In genomic region chr3:130694041-130694593, GRCm38 (mm10) we compare ENCODE assay signal across 11 mouse cellular contexts. TPM values are rescaled to one million over a fixed set of nuclear protein-coding genes. Genes with fewer than 3 reads are reported as not detected.
DNase-seq lines count a peak whose midpoint lies in the region; ATAC-seq and TF ChIP-seq lines count a peak whose summit lies in the region.
"Had no signal": no experiment of that assay in that cellular context is flagged by ENCODE, and none has a peak within 500 bp of the region (broad histone marks: within the 10 kb centered on the region; RNA-seq: fewer than 3 reads in every experiment).

No protein-coding gene starts in this region.

- H3K27ac ChIP-seq in limb, embryonic 14.5 days (replicated peaks; ENCODE audit: low read depth, low read length): no peak overlapping the region
- no peak overlapping the region for H3K27ac ChIP-seq in limb, embryonic 10.5 days
- H3K27ac ChIP-seq in midbrain, embryonic 16.5 days (ENCODE audit: low read length): no peak overlapping the region

- H3K9ac ChIP-seq in limb, embryonic 14.5 days (ENCODE audit: low read depth, low read length, severe bottlenecking): no peak overlapping the region
- H3K9ac ChIP-seq in midbrain, embryonic 16.5 days (ENCODE audit: low read depth, low read length): no peak overlapping the region

- peaks cover 29% of the 10 kb centered on the region for H3K36me3 ChIP-seq in limb, embryonic 14.5 days (ENCODE audit: control insufficient read depth, insufficient read depth, low read length)
- peaks cover 52% of the 10 kb centered on the region for H3K36me3 ChIP-seq in limb, embryonic 10.5 days
- H3K36me3 ChIP-seq in E14TG2a.4 (ENCODE audit: insufficient read depth, low read length): peaks cover 15% of the 10 kb centered on the region
- peaks cover 4% of the 10 kb centered on the region; the same call in 1 of the 2 replicates for H3K36me3 ChIP-seq in midbrain, embryonic 16.5 days (ENCODE audit: control insufficient read depth, insufficient read depth, low read length)

- no peak for TF ChIP-seq POLR2A in limb, embryonic 14.5 days (IDR thresholded peaks at IDR 0.05; ENCODE audit: borderline replicate concordance, extremely low read depth, insufficient read depth, insufficient read length)

- WGBS in limb, embryonic 14.5 days: 62% methylated on average over 9 of the region's 9 CpGs
- WGBS in limb, embryonic 10.5 days: 70% methylated on average over 9 of the region's 9 CpGs
- 65% methylated on average over 9 of the region's 9 CpGs for WGBS in midbrain, embryonic 16.5 days

- H3K4me2 ChIP-seq in limb, embryonic 14.5 days (replicated peaks; ENCODE audit: low read depth, low read length, severe bottlenecking): no peak overlapping the region
- no peak overlapping the region for H3K4me2 ChIP-seq in midbrain, embryonic 16.5 days (ENCODE audit: low read length)

- H3K4me1 ChIP-seq in limb, embryonic 14.5 days (ENCODE audit: control insufficient read depth, insufficient read depth, low read length): peaks cover 8% of the 10 kb centered on the region; the same call in 1 of the 2 replicates
- H3K4me1 ChIP-seq in limb, embryonic 10.5 days: peaks cover 16% of the 10 kb centered on the region
- peaks cover 62% of the 10 kb centered on the region for H3K4me1 ChIP-seq in E14TG2a.4 (replicated peaks; ENCODE audit: low read depth, low read length)
- 0 out of 2 replicates have a peak, but pooled peaks cover 4% of the 10 kb centered on the region for H3K4me1 ChIP-seq in midbrain, embryonic 16.5 days (ENCODE audit: control insufficient read depth, insufficient read depth, low read length)

- peak; percentile 75 for TF ChIP-seq CTCF in E14TG2a.4 (conservative IDR thresholded peaks at IDR 0.05; ENCODE audit: low read length)

- H3K27me3 ChIP-seq in limb, embryonic 14.5 days (ENCODE audit: control insufficient read depth, insufficient read depth, low read length): no peaks in the 10 kb centered on the region
- no peaks in the 10 kb centered on the region for H3K27me3 ChIP-seq in limb, embryonic 10.5 days (ENCODE audit: low read depth, poor library complexity, severe bottlenecking)
- 0 out of 2 replicates have a peak, but pooled peaks cover 2% of the 10 kb centered on the region for H3K27me3 ChIP-seq in E14TG2a.4 (ENCODE audit: insufficient read depth, low read length)
- no peaks in the 10 kb centered on the region for H3K27me3 ChIP-seq in midbrain, embryonic 16.5 days (ENCODE audit: control insufficient read depth, insufficient read depth, low read depth, low read length)

- ATAC-seq in limb, embryonic 14.5 days (ENCODE audit: low FRiP score, low read depth): no peak
- 0 out of 2 replicates have a peak, but pooled peaks have one; percentile 16 for ATAC-seq in midbrain, embryonic 16.5 days

- no peak overlapping the region for H3K4me3 ChIP-seq in limb, embryonic 14.5 days (replicated peaks; ENCODE audit: low read length)
- no peak overlapping the region for H3K4me3 ChIP-seq in limb, embryonic 10.5 days
- no peak overlapping the region for H3K4me3 ChIP-seq in E14TG2a.4 (replicated peaks; ENCODE audit: low read length)
- H3K4me3 ChIP-seq in midbrain, embryonic 16.5 days (ENCODE audit: low read depth, low read length): no peak overlapping the region

- no peaks in the 10 kb centered on the region for H3K9me3 ChIP-seq in limb, embryonic 14.5 days (ENCODE audit: control insufficient read depth, low read length)
- no peaks in the 10 kb centered on the region for H3K9me3 ChIP-seq in limb, embryonic 10.5 days (replicated peaks)
- H3K9me3 ChIP-seq in E14TG2a.4 (ENCODE audit: low read length): no peaks in the 10 kb centered on the region
- no peaks in the 10 kb centered on the region for H3K9me3 ChIP-seq in midbrain, embryonic 16.5 days (replicated peaks; ENCODE audit: control insufficient read depth, low read length, poor library complexity, severe bottlenecking)

- peak; percentile 69 for DNase-seq in limb, embryonic 14.5 days (ENCODE audit: low spot score)
- no peak for DNase-seq in limb, embryonic 10.5 days (ENCODE audit: low spot score)
- DNase-seq in ZHBTc4 (ENCODE audit: low read depth, low spot score): peak; percentile 46
- no peak for DNase-seq in spleen, postnatal 36 days (ENCODE audit: low spot score in 2 of 2)
- no peak for DNase-seq in cerebellum, postnatal 10 days
- DNase-seq: adrenal gland, adult 2 months; heart, postnatal 36 days; right cerebral cortex, postnatal 25 days; thymus, postnatal 4 days had no signal

RNA-seq across cellular contexts. Expression of gene Ostc, which starts 15.1 kb away (rescaled TPM):
- 274 and 285 TPM in 2 replicates for polyA plus RNA-seq in limb, embryonic 14.5 days (2012; rRNA removed)
- 458 and 481 TPM in 2 replicates for polyA plus RNA-seq in limb, embryonic 14.5 days (2014; fragmentation: Nextera tagmentation; extraction: Ambion mirVana)
- polyA plus RNA-seq in limb, embryonic 10.5 days (2016; fragmentation: Nextera tagmentation; extraction: Ambion mirVana): 358 and 371 TPM in 2 replicates
- polyA plus RNA-seq in midbrain, embryonic 16.5 days (2015; fragmentation: Nextera tagmentation; extraction: Ambion mirVana): 192 and 200 TPM in 2 replicates

RNA-seq across cellular contexts. Expression of gene Rpl34, which starts 36.1 kb away (rescaled TPM):
- polyA plus RNA-seq in limb, embryonic 14.5 days (2012; rRNA removed): 2,544 and 3,424 TPM in 2 replicates
- polyA plus RNA-seq in limb, embryonic 14.5 days (2014; fragmentation: Nextera tagmentation; extraction: Ambion mirVana): 1,076 and 1,174 TPM in 2 replicates
- polyA plus RNA-seq in limb, embryonic 10.5 days (2016; fragmentation: Nextera tagmentation; extraction: Ambion mirVana): 949 and 1,083 TPM in 2 replicates
- polyA plus RNA-seq in midbrain, embryonic 16.5 days (2015; fragmentation: Nextera tagmentation; extraction: Ambion mirVana): 459 and 464 TPM in 2 replicates

Comparison
In these comparisons a context has a peak if more than half of its experiments do, and no peak if none do; other contexts are left out.
1. DNase-seq: peak in limb, embryonic 14.5 days (single experiment) and ZHBTc4 (single experiment); none in limb, embryonic 10.5 days (single experiment), spleen, postnatal 36 days (0 of 2) and cerebellum, postnatal 10 days (0 of 2).